Mouse (Mus musculus): ENCODE data around the gene Lpp.

DNA sequence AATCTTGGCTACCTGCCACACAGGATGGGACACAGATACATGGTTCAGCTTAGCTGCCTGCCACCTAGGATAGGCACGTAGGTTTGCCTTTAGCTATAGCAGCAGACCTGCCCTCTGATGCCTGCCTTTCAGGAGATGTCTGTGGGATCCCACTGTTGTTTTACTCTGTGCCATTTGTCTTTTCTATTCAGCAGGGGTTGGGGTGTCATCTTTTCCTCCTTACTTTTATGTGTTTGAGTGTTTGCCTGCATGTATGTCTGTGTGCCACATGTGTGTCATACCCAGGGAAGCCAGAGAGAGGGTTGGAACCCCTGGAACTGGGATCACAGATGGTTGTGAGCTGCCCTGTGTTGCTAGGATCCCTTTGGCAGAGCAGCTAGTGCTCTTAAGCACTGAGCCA, 84.7 kb downstream of the Lpp start:
- TF ChIP-seq GATA1 (IDR thresholded peaks at IDR 0.05; ENCODE audit: borderline replicate concordance, low read length) = no peak
- TF ChIP-seq FLI1 (IDR thresholded peaks at IDR 0.05; ENCODE audit: low read length) = no peak

Data from megakaryocyte, embryonic 14.5 days (primary cell).